Mouse (Mus musculus): Measurements from ENCODE around the gene S100a10.
"Not testable (repeated sequence)": the region's sequence is repeated elsewhere in the genome, so short reads cannot be mapped to it uniquely, and the experiment has no call there.

S100a10 gene

DNA sequence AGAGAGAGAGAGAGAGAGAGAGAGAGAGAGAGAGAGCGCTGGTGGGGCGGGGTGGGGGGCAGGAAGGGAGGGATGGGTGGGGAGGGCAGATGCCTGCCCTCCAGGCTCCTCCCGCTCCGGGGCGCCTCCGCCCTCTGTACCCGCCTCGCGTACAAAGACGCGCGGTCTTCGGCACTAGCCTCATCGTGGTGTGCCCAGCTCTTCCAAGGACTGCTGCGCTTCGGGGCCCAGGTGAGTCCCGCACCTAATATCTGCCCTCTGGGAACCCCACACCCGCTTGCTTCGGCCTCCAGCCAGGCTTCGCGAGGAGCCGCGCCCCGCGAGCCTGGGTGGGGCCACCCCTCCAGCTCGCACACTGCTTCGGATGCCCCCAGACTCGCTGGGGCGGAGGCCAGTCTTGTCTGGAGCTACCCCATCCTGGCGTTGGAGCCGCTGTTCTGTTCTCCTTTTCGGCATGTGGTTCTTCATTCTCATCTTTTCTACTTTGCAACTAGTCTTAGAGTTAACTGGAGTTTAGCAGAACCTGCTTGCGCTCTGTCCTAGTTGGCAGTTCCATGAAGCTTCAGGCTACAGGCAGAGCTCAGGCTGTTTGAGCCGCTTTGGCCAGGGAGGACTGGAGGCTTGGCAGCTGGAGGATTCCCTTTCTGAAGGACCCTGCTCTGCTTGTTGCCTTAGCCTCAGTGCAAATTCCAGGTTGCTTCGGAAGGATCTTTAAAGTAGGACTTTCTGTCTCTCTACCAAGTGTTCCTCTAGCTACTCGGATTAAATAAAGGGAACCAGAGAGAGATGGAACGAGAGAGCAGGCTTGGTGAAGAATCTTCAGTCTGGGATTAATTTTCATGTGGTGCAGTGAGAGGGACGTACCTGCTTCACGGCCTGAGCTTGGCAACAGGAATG, at the start of gene S100a10:
Gene S100a10, plus strand, starts transcription at position 100 of the 897 bp plus-strand sequence.
- peak; percentile 86 for DNase-seq (ENCODE audit: low read depth)

DNA sequence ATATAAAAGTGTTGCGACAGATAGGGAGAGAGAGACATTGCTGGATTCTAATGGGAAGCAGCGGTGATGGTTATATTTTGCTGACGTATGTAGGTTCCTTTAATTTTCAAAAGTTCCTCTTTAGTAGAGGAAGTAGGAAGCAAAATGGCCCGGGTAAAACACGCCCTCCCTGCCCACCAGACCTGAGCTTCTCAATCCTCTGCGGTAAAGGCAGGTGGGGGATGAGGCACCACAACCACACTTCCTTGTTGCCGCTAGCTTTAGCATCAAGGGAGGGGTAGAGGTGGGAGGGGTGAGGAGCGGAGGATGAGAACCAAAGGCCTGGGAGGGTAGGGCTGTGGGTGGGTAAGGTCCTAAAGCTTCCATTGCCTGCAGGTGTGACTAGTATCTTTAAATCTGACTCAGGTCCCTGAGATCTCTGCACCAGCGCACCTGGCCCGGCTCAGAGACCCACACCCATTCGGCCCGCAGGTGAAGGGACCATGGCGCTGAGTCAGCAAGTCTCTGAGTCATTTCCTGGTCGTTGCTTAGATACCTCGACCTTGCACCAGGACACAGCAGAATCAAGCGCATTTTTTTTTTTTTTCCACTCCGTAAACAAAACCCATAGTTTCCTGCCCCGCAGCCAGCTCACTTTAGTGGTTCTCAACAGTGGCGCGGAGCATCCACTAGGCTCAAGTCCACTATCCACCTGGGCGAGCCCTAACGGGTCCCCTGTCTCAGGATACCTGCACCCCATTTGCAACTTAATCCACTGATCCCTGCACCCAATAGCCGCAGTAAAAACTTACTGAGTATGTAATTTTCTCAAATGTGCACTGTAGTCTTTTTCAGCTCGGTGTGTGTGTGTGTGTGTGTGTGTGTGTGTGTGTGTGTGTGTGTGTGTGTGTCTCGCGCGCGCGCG, 48.7 kb upstream of the S100a10 start:
- no peak for DNase-seq (ENCODE audit: low read depth)

DNA sequence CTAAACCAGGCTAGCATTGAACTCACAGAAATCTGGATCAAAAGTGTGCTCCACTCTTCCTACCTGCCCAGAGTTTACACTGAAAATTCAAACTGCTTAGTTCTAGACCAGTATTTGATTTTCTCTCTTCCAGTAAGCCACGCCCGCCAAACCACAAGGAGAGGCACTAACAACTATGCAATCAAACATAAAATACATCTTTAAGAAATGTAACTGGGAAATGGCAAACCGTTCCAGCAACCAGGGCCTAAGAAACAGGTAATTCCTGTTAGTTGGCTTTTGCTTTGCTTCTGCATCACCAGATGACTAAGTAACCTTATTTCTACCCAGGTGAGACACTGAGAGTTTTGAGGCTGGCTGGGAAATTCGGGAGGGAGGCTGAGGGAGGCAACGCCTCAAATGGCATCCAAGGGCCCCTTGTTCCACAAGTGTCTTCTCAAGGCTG, 48.0 kb upstream of the S100a10 start:
- no peak for DNase-seq (ENCODE audit: low read depth)

DNA sequence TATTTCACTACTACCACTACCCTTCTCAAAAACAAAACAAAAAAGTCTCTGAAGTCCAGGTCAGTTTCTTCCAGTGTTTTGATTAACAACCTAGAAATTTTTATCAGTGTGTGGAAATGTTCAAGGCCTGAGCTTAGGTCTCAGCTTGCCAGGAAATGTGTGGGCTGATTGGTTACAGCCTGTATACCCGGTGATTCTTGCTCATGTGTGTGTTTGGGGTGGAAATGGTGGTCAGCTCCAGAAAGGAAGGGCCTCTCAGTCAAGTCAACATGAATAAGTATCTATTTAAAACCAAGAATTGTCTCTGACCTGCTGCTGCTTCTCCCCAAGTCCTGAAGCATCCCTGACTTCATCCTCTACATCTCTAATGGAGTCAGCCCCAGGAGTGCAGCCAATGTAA, 45.6 kb upstream of the S100a10 start:
- peak; percentile 27 for DNase-seq (ENCODE audit: low read depth)

DNA sequence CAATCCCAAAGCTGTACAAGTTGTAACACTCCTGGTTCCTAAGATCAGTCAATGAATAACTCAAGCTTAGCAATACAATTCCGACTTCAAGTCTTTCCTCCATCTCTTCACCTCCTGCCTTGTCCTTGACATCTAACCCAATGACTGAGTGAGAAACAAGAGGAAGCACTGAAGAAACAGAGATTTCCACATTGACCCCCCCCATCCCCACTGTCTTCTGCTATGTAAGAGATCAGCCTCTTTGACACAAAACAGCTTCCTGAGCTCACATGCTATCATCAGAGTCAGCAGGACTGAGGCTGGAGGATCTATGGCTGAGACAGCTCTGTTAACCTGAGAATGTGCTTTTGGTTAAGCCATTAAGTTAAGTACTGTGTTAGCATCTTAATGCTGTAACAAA, 43.8 kb upstream of the S100a10 start:
- DNase-seq (ENCODE audit: low read depth) = no peak

DNA sequence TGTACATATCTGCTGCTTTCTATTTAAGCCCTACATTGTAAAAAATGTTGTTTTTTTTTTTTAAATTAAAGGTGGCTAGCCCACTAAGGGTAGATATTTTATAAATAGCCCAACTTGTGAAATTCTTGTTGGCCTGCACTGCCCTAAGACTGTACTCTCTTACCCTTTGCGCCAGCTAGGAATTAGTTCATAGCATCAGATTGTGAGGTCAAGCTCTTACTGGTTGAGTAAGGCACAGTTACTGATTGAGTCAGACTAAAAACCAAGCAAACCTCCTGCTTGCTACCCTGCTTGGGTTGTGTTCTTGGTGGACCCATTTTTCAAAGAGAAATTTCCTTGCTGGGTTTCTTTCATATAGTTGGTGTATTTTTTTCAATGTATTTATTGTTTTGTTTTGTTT, 43.1 kb upstream of the S100a10 start:
- DNase-seq (ENCODE audit: low read depth) = no peak

DNA sequence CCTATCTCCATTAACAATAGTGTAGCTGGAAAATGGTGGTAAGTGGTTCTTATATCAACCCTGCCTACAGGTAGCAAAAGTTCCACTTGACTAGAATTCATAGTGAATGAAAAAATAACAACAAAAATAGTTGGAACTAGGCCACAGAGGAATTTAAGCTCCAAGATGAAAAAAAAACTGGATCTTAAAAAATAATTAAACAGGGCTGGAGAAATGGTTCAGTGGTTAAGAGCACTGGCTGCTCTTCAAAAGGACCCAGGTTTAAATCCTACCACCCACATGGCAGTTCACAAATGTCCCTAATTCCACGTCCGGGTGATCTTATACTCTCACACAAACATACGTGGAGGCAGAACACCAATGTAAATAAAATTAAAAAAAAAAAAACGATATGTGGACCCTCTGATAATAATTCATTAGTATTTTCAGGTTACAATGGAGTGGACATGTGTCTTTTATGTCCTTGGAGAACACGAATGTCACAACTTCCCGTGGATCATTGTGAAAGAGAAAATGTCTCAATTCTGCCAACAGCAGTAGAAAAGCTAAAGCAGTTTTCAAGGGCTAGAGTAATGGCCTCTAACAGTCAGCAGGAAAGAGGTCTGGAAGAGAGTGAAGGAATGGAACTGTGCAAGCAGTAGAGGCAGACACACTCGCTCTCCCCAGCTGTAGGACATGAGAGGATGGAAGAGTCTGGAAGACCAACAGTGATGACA, 42.3 kb upstream of the S100a10 start:
- no peak for DNase-seq (ENCODE audit: low read depth)

DNA sequence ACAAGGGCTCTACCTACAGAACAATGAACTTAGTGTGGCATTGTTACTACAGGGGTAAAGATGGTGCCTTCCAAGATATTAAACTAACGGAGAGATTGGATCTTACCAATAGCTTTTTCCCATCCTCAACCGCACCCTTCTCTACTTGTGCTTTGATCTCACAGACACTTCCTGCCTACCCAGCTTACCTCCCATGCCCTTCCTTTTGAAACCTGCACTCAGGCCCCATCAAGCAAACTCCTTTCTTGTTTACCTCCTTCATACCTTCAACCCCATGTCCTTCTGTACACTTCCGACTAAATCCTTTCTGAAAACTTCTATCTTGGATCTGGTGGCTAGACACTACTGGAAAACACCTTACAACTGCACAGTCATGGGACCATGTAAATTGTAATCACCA, 40.3 kb upstream of the S100a10 start:
- DNase-seq (ENCODE audit: low read depth) = no peak

DNA sequence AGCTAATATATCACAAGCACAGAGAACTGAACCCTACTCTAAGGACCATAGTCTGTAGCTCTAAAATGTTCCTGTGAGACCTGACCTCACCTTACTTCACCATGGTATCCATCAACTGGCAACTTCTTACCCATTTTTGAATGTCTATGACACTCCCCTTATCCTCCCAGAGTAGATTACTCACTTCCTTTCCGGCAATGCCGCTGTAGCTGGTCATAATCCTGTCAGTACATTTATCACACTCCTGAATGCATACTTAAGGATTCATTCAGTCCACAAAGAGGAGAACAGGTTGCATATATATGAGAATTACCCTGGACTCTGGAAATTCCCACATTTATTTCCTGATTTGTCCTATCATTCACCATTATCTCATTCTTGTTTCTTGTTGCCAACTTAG, 37.5 kb upstream of the S100a10 start:
- no peak for DNase-seq (ENCODE audit: low read depth)

DNA sequence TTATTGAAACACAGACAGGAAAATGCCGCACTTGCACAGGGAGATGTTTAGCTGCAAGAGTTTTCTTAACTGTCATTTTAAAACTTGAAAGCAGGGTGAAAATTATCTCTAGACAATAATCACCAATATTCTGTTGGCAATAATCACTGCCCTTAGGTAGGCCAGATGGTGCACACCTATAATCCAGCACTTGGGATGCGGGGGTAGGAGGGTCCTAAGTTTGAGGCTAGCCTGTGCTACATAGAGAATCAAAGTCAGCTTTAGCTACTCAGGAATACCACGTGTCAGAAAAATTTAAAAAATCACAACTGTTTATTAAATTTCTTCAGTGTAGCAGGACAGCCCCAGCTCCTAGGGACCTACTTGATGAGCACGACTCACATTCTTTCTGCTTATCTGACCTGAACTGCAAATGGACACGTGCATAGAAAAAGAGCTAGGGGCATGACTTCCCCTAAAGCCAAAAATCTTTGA, 35.0 kb upstream of the S100a10 start:
- no peak for DNase-seq (ENCODE audit: low read depth)

DNA sequence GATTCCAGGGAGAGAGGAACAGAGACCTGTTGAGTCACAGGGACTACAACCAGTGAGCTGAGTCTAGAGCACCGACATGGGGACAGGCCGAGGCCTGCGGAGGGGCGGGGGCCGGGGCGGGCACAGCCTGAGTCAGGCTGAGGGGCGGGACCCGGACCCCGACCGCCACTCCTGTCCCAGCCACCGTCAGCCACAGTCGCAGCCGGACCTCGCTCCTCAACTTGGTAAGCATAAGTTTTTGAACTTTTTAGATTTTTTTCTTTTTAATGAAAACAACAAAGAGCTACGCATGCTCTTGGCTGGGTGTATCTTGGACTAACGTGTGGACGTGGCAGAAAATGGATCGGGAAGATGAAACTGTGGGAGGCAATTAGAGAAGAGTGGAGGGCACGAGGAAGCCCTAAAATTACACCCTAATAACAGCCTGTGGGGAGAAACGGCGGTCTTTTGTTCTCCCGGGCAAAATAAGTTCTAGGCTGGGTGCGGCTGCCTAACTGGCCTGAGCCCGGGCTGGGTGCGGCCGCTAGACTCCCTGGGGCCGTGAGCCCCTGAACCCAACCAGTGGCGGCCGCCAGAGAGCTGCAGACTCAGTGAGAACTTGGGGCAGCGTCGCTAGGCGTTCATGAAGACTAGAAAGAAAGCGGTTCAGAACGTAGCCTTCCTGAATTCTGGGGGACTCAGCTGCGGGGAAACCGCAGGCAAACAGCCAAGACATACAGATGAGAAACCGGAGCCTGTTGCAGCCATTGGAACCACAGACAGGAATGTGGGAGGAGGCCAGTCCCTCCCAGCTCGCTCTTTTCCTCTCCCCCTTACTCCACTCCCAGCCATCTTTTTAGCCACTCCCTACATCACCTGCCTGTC, 34.3 kb upstream of the S100a10 start, which contains the start of gene S100a11:
Gene S100a11, plus strand, starts transcription at position 159 of the 864 bp plus-strand sequence.
- peak; percentile 88 for DNase-seq (ENCODE audit: low read depth)

DNA sequence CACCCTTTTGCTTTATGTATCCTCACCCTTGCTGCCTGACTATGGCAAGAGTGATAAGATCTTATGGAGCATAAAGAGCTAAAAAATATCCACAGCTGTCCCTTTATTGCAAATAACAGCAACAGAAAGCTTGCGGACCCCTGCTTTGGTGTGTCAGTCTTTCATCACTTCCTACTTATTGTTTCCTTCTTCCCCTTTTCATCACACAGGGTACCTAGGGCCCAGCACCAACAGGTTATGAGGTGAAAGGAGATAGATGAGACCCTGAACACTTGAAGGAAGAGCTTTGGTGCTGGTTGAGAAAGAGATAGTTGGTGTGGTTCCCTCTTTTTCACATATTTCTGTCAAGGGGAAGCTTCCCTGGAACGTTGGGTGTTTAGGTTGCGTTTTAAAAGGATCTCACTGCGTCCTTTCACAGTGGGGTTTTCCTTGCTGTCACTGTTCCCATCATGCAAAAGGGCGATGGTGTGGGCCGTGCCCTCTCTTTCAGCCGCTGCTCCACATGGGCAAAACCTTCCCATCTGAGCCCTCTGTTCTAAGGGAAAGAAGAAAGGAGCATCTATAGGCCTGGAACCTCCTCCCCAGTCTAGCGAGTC, 33.3 kb upstream of the S100a10 start:
- peak; percentile 29 for DNase-seq (ENCODE audit: low read depth)

DNA sequence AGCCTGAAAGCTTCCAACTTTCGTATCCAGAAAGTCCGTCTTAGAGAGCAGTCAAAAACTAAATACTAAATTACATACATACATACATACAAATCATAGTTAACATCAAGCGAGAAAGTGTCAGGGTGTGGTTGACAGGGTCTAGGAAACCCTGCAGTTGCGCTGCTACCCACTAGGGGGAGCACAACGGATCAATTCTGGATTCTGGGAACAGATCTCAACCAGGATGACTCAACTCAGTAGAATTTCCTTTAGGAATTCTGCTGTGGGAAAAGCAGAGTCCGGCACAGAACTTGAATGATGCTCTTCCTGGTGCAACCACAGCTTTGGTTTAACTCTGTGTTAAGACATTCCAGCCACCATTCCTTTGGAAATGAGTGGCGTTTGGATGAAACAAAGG, 32.3 kb upstream of the S100a10 start:
- peak; percentile 92 for DNase-seq (ENCODE audit: low read depth)

DNA sequence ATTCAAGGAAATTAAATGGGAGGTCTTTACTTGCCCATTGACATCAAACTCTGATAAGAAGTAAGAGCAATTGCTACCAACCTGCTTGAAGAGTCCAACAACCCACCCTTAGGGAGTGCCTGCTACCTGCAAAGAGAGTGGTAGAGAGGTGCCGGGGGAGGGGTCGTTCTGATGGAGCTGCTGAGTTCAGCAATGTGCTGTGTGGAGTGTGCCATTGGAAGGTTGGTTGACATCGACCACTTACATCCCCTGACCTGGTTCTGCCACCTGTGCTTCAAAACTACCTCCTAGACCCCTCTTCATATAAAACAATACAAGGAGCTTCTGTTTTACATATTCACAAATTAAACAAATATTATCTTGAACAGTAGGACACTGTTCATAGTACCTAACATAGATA, 27.6 kb upstream of the S100a10 start:
- no peak for DNase-seq (ENCODE audit: low read depth)

DNA sequence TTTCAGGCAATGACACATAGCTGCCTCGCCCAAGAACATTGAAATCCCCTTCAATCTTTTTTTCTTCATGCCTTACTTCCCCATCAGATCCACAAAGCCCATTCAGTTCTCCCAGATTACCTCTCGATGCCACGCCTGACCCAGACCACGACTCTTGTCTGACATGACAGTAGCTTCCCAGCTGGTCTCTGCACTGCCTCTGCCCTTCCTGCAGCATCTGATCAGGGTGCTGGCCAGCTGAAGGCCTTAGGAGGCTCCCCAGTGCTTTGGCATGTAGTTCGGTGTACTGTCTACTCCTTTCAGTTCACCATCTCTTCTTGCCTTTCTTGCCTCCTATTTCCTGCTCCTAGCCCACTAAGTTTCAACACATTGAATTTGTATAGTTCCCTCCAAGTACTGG, 26.1 kb upstream of the S100a10 start:
- no peak for DNase-seq (ENCODE audit: low read depth)

DNA sequence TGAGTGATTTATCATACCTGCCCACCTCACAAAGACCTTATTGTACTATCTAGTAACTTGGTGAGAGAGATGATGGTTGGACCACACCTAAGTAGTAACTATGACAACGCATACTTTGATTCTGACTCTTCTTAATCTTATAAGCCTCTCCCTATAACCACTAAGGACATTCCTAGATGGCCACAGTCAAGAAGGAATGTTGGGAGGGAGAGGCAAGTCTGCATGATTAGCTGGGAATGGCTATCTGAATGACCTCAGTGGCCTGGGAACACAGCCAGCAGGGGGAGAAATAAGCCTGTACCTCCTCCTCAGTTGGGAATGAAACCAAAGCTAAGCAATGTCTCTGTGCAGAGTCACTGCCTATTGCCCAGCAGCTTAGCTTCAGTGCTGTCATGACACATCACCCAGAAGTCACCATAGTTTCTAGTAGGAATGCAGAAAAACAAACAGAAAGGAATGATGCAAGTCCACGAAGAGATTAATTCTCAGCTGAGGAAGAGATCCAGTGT, 17.8 kb upstream of the S100a10 start:
- DNase-seq (ENCODE audit: low read depth) = peak; percentile 78

DNA sequence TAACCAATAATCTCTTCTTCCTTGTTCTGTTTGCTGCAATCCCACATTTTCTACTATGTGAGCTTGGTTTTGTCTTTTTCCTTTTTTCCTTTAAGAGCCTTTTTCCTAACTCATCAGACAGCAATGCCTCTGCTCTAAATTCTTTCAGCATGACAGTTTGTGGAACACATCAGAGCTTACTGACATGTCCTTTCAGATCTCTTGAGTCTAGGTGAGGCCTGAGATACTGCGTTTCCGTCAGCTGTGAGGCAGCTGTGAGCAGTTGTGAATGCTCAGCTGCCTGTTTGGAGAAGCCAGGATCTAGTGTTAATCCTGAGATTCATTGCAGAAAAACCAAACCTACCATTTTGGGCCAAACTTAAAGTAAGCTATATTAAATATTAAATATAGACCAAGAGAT, 16.4 kb upstream of the S100a10 start:
- DNase-seq (ENCODE audit: low read depth) = no peak

DNA sequence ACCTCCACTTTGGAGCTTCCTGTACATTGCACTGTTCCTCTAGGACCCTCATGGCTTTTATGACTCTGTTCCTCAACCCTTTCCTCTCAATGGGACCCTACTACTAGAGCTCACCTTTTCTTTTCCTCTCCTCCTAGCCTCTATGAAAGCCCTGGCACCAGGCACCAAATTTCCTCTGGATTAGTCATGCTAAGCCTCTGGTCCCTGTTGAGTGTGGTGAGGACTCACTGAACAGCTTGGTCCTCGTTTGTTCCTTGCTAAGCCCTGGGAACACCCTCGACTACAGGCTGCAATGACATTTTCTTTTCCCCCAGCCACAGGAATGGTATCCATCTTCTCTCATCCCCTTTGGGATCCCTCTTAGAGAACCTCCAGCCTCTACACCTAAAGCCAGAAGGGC, 13.4 kb upstream of the S100a10 start:
- peak; percentile 56 for DNase-seq (ENCODE audit: low read depth)

DNA sequence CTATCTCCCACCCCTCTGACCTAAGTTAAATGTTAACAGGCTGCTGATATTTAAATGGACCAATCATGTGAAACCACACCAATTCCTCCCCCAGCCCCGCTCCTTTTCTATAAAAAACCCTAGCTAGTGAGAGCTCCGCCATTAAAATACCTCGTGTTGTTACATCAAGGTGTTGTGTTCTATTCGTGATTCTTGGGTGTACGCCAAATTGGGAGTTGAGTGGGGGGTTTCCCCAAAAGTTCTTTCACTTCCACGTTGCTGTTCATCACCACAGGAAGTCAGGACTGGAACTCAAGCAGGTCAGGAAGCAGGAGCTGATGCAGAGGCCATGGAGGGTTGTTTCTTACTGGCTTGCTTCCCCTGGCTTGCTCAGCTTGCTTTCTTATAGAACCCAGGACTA, 10.7 kb upstream of the S100a10 start:
- DNase-seq (ENCODE audit: low read depth) = not testable (repeated sequence)

DNA sequence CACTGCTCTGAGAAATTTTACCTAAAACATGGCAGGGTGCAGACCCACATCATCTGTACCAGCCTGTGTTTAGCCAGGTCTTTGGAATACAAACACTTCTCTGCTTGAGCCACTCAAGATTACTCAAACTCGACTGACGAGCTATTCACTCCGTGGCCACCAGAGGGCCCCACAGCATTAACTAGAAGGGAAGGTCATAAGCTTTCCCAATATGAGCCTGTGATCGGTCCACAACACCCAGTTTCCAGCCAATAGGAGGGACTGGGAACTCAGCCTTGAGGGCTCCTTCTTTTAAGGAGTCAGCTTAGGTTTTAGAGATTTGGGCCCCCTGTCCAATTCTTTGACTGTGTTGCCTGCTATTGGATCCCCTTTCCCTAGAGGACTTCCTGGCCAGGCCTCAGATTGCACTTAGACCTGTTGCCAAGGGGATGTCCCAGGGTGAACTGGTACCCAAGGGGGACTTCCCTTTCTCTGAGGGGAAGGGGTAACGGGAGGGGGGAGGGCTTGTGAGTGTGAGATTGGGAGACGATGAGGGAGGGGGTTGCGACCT, 7.7 kb upstream of the S100a10 start:
- DNase-seq (ENCODE audit: low read depth) = peak; percentile 93
